Mouse (Mus musculus) Patski (cell line): ENCODE data around the gene Kdm4b. TPM values are rescaled to one million over a fixed set of nuclear protein-coding genes. Genes with fewer than 3 reads are reported as not detected.
A peak's percentile ranks its signal among the peaks of the same experiment; 100 is the strongest.

Experiments used
- ATAC-seq: fragments of 100-300 bp; one replicate; pipeline ENCODE4 v1.8.0; 2021
- CTCF ChIA-PET: fragments of 350-600 bp; sonication (Branson Sonifier 250); formaldehyde crosslinking; loops from one replicate; lab custom pipeline; 2022; ENCODE audit warnings: inconsistent platforms; lab: Charles Lee
- POLR2A ChIA-PET: fragments of 350-600 bp; sonication (Branson Sonifier 250); formaldehyde crosslinking; loops from one replicate; lab custom pipeline; 2022; ENCODE audit warnings: antibody characterized with exemption, inconsistent platforms; lab: Charles Lee
- DNase-seq: peaks from one replicate; pipeline ENCODE4 v3.0.0-alpha.2; 2011; ENCODE audit warnings: low read depth, low spot score
- H3K27me3 ChIP-seq: fragments of 371-371 bp; one replicate; pipeline ENCODE4 v1.5.1; 2021
- CTCF ChIP-seq: fragments of 100-300 bp; IDR thresholded peaks from one replicate; pipeline ENCODE4 v1.5.1; 2021
- in situ Hi-C: fragments of 300-500 bp; cut with MboI; formaldehyde crosslinking; loops from 3 replicates; pipeline ENCODE4 v1.11.1; 2018; ENCODE audit warnings: low pct_unique_long_range_greater_than_20kb, mixed read lengths
- polyA plus RNA-seq: library from polyadenylated mRNA; unstranded; gene quantifications from one replicate; pipeline ENCODE4 v1.2.3, GENCODE M21; 2021

The Kdm4b gene
- polyA plus RNA-seq, 1 experiment from 2014 or later = 29.1 TPM

DNA sequence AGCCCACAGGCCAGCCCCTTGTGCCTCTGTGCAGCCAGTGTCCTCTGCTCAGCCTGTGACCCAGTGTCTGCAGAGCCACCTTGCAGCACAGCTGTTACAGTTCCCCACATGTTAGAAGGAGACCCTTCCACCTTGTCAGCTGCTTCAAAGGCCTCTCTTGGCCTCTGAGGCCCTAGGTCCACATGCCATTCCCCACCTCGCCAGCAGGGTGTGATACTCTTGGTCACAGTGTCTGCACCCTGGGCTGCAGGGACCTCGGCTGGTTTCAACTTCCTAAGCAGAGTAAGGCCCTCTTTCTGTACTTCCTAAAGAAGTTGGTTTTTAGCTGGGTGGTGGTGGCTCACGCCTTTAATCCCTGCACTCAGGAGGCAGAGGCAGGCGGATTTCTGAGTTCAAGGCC is 13.0 kb downstream of the Kdm4b start:
- TF ChIP-seq CTCF = no peak
- in situ Hi-C loops = no loop called here
- CTCF ChIA-PET = interaction anchor here (1.0 to 4.4 kb wide), 7 partner anchors 8 to 122 kb away, joined by 3 to 30 read pairs (median 4); no protein-coding TSS in a partner anchor
- DNase-seq = no peak
- no peak for ATAC-seq
- POLR2A ChIA-PET = no interaction called here
- H3K27me3 ChIP-seq = no peaks in the 10 kb centered on the region

DNA sequence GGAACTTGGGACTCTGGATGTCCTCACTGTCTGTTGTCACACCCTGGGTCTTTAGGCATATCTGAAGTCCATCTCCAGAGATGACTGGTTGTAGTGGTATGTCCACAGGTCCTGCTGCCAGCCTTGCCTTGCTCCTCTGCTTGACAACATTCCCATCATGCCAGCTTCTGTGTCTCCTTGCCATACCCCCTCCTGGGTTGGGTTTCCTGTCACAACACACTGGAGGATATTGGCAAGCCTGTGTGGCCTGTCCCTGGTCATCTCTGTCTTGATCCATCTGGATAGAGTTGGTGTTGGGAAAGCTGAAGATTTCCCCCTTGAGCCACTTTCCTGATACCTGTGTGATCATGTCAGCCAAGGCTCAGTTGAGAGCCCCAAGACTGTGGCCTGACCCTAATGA is 14.9 kb downstream of the Kdm4b start:
- no peak for ATAC-seq

DNA sequence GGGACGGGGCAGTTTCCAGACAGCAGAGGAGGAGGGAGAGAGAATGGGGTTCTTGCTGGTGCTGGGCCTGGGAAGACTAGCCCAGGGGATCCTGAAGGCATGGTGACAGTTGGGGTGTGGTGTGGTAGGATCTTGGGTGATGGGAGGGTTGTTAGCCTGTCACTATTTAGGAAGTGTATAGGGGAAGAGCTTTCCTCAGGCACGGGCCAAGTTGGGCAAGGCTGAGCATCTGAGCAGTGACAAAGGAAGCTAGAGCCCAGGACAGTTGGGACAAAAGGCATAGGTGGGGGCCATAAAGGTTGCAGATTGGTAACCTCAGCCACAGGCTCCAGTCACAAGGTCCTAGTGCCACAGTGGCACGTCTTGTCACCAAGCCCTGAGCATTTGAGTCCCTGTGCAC is 17.6 kb downstream of the Kdm4b start:
- no peaks in the 10 kb centered on the region for H3K27me3 ChIP-seq
- POLR2A ChIA-PET = interaction anchor here (0.9 kb wide), 1 partner anchor 79 kb away, joined by 3 read pairs; no protein-coding TSS in a partner anchor
- DNase-seq (no peak), ATAC-seq (no peak)
- no peak for TF ChIP-seq CTCF
- in situ Hi-C loops = no loop called here
- CTCF ChIA-PET = interaction anchor here (1.1 kb wide), 2 partner anchors 13 to 88 kb away, joined by 3 to 6 read pairs; no protein-coding TSS in a partner anchor

More for the DNA sequence above, 14.9 kb downstream of the Kdm4b start:
- TF ChIP-seq CTCF = no peak
- DNase-seq = no peak
- in situ Hi-C loops = no loop called here
- ChIA-PET POLR2A (no interaction called here), CTCF (interaction anchor here (2.3 to 4.4 kb wide), 3 partner anchors 10 to 17 kb away, joined by 6 to 30 read pairs (median 14); no protein-coding TSS in a partner anchor)
- no peaks in the 10 kb centered on the region for H3K27me3 ChIP-seq

DNA sequence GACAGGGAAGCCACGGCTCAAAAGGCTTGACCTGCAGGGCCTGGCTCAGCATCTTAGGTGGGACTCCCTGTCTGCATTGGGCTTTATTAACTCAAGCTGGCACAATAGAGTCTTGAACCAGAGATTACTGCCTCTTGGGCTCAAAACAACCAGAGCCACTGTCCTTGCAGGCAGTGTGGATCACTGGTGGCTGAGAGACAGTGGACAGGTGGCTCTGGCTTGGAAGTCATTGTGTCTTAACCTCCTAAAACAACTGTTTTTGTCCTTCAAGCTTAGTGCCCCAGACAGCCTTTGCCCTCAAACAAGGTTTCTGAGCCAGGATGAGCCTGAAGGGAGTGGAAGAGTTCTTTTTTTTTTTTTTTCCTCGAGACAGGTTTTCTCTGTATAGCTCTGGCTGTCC is 19.5 kb downstream of the Kdm4b start:
- ATAC-seq (no peak), DNase-seq (no peak)
- CTCF ChIA-PET = interaction anchor here (1.8 kb wide), 1 partner anchor 15 kb away, joined by 4 read pairs; no protein-coding TSS in a partner anchor
- no peaks in the 10 kb centered on the region for H3K27me3 ChIP-seq
- in situ Hi-C loops = no loop called here
- TF ChIP-seq CTCF = no peak
- POLR2A ChIA-PET = no interaction called here

DNA sequence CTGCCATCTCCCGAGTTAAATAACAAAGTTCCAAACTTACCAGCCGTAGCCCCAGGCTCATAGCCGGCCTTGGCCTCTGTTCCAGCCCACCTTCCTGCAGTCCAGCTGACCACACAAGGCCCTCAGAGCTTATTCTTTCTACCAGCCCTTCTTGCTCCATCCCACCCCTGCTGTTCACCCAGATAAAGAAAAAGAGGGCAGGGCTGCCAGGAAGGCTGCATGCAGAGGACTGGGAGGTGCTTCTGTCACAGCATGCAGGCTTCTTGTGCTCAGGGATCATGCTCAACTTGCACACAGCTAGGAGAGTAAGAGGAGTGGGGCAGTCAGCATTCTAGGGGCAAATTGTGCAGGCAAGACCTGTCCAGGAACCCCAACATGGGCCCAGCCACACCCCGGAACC is 22.3 kb downstream of the Kdm4b start:
- TF ChIP-seq CTCF = no peak
- POLR2A ChIA-PET = interaction anchor here (0.6 kb wide), 1 partner anchor 209 kb away, joined by 3 read pairs; no protein-coding TSS in a partner anchor
- ATAC-seq (no peak), DNase-seq (no peak)
- CTCF ChIA-PET = interaction anchor here (1.7 to 5.2 kb wide), 2 partner anchors 14 to 155 kb away, joined by 4 to 30 read pairs; no protein-coding TSS in a partner anchor
- H3K27me3 ChIP-seq = no peaks in the 10 kb centered on the region
- in situ Hi-C loops = no loop called here

DNA sequence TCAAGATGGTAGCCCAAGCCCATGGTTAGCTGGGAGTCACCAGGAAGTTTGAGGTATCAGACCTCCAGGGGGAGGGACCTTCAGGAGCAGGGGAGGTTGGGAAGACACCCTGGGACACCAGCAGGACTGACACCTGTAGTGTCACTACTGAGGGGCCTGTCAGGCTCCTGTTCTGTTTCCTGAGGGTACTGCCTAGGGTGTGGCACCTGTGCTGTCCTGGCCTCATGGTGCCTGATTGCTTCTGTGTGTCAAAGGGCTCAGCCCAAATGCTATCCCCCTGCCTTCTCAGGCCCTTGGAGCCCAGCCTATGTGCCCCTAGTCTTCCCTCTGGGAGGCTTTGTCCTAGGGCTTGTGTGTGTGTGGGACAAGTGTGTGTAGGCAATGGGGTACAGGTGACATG is 22.7 kb downstream of the Kdm4b start:
- POLR2A ChIA-PET = no interaction called here

DNA sequence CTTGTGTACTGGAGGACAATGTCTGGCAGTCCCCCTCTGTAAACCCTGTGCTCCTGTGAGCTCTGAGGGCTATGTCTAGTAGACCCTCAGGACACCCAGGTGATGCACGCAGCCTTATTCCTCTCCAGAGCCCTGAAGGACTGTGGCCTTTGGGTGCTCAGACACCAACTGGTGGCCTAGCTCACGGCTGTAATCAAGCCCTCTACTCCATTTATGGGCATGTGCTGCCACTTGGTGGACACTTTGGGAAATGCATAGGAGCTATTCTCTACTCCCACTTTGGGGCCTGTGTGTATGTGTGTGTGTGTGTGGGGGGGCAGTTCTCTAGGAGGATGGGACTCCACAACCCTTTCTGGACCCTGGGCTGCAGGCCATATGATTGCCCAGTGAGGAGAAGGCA is 24.8 kb downstream of the Kdm4b start:
- in situ Hi-C loops = no loop called here
- peak; percentile 22 for ATAC-seq
- CTCF ChIA-PET = interaction anchor here (0.7 to 5.2 kb wide), 21 partner anchors 9 to 224 kb away, joined by 3 to 30 read pairs (median 4); partner anchors contain the start of gene Plin3

More for the DNA sequence above, 22.7 kb downstream of the Kdm4b start:
- CTCF ChIA-PET = interaction anchor here (1.7 to 5.2 kb wide), 2 partner anchors 15 to 154 kb away, joined by 4 to 30 read pairs; no protein-coding TSS in a partner anchor
- TF ChIP-seq CTCF = no peak
- ATAC-seq (no peak), DNase-seq (no peak)
- in situ Hi-C loops = no loop called here
- H3K27me3 ChIP-seq = no peaks in the 10 kb centered on the region

DNA sequence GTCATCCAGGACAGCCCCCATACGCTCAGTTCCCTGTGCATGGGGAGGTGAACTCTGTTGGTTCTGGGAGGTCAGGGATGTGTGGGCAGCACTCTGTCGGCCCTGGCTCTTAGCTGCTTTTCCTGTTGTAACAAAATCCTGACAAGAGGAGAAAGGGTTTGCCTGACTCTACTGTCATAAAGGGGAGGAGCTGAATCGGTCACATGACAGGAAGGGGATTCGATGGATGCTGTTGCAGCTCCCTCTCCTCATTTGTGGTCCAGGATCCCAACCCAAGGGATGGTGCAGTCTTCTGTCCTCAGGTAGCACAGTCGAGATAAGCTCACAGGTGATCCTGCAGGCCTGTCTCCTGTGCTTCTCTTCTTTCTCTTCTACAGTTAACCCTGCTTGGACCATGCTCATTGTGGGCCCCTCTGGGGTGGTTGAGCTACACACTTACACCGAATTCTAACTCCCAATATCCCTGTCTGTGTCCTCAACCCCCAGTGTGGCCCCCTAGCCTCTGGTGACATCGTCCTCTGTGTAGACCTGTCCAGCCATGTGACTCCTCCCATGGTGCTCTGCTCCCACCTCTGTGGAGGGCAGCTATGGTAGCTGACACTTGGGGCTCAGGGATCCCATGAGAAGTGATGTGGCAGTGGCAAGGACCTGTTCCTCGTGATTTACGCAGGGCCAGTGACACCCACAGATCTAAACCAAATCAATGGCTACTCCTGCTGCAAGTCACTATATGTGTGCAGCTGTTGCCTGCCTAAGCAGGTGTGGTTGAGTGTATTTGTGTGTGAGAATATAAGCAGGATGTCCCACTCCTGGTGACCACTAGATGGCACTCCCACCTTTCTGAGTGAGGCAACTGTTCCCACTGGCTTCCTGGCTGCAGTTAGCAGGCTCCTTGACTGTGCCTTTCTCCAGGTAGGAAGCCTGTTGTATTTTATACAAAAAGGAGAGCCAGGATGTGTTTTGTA is 31.3 kb downstream of the Kdm4b start:
- H3K27me3 ChIP-seq = no peaks in the 10 kb centered on the region
- in situ Hi-C loops = loop anchor here (5.0 kb wide), 3 partner anchors 125 to 315 kb away; partner anchors contain the start of genes Gm20219 and Ranbp3
- DNase-seq = no peak
- ChIA-PET CTCF (interaction anchor here (0.8 to 3.1 kb wide), 17 partner anchors 15 to 202 kb away, joined by 3 to 14 read pairs (median 5); partner anchors contain the start of gene Gm20219), POLR2A (interaction anchor here (0.9 kb wide), 1 partner anchor 83 kb away, joined by 3 read pairs; no protein-coding TSS in a partner anchor)
- TF ChIP-seq CTCF = no peak
- peak; percentile 33 for ATAC-seq

More for the DNA sequence above, 24.8 kb downstream of the Kdm4b start:
- TF ChIP-seq CTCF = no peak
- POLR2A ChIA-PET = interaction anchor here (1.0 kb wide), 1 partner anchor 18 kb away, joined by 3 read pairs; no protein-coding TSS in a partner anchor
- no peaks in the 10 kb centered on the region for H3K27me3 ChIP-seq
- DNase-seq = no peak

DNA sequence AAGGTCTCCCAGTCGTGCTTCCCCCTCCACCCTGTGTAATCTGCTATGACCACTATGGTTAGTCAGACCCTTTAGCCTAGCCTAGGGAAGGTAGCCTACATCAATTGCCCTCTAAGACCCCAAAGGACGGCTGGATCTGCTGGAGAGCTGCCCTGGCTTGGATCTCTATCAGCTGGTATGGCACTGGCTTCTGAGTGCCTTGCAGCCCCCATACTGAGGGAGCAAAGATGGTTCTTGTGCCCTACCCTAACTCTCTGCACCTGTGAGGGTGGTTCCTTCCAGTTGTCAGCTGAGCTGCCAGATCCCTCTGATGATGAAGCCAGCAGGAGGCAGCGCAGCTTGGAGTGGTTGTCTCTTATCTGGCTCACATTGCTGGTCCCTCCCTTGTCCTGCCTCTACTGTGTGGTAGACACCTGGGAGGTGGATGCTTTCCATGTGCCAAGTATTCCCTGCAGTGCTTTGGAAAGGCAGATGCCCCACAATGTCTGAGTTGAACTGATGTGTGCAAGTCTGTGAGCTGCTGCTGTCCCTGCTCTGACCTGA is 33.4 kb downstream of the Kdm4b start:
- no peak for TF ChIP-seq CTCF

More for the DNA sequence above, 33.4 kb downstream of the Kdm4b start:
- CTCF ChIA-PET = interaction anchor here (1.0 to 2.5 kb wide), 6 partner anchors 9 to 199 kb away, joined by 3 to 7 read pairs (median 4); no protein-coding TSS in a partner anchor
- in situ Hi-C loops = loop anchor here (5.0 kb wide), 3 partner anchors 123 to 313 kb away; partner anchors contain the start of genes Gm20219 and Ranbp3
- POLR2A ChIA-PET = no interaction called here
- no peaks in the 10 kb centered on the region for H3K27me3 ChIP-seq
- DNase-seq (no peak), ATAC-seq (no peak)
